Mouse (Mus musculus) hindbrain, embryonic 11.5 days (tissue): ENCODE measurements around the gene Sem1. TPM values are rescaled to one million over a fixed set of nuclear protein-coding genes. Genes with fewer than 3 reads are reported as not detected.

Experiments used
- ATAC-seq: fragments of 200-750 bp; cut with Nextera tagmentation; 2 replicates; pipeline ENCODE4 v1.8.0; 2017; ENCODE audit warnings: mild to moderate bottlenecking, moderate TSS enrichment, moderate library complexity; ENCODE audit not compliant: low FRiP score
- DNase-seq: peaks from one replicate; pipeline ENCODE4 v3.0.0-alpha.2; 2015; ENCODE audit warnings: low spot score
- H3K27ac ChIP-seq: fragments of 300-500 bp; sonication (generic); 2 replicates; pipeline ENCODE4 v1.5.1; 2014; ENCODE audit warnings: mild to moderate bottlenecking, low read depth, low read length
- H3K27me3 ChIP-seq: fragments of 300-500 bp; sonication (generic); 2 replicates; pipeline ENCODE4 v1.6.1; 2014; ENCODE audit warnings: mild to moderate bottlenecking, low read length, moderate library complexity, mixed read lengths; ENCODE audit not compliant: control insufficient read depth, insufficient read depth
- H3K36me3 ChIP-seq: fragments of 300-500 bp; sonication (generic); 2 replicates; pipeline ENCODE4 v1.6.1; 2014; ENCODE audit warnings: mild to moderate bottlenecking, low read length, moderate library complexity, mixed read lengths; ENCODE audit not compliant: control insufficient read depth, insufficient read depth
- H3K4me1 ChIP-seq: fragments of 300-500 bp; sonication (generic); replicated peaks from 2 replicates; pipeline ENCODE4 v1.6.1; 2014; ENCODE audit warnings: low read length, mixed read lengths; ENCODE audit not compliant: control insufficient read depth, insufficient read depth
- H3K4me2 ChIP-seq: fragments of 300-500 bp; sonication (generic); replicated peaks from 2 replicates; pipeline ENCODE4 v1.6.1; 2014; ENCODE audit warnings: mild to moderate bottlenecking, low read depth, low read length
- H3K4me3 ChIP-seq: fragments of 300-500 bp; sonication (generic); 2 replicates; pipeline ENCODE4 v1.5.1; 2014; ENCODE audit warnings: low read depth, low read length
- H3K9ac ChIP-seq: fragments of 300-500 bp; sonication (generic); 2 replicates; pipeline ENCODE4 v1.6.1; 2014; ENCODE audit warnings: low read depth, low read length
- H3K9me3 ChIP-seq: fragments of 300-500 bp; sonication (generic); 2 replicates; pipeline ENCODE4 v1.6.1; 2016; ENCODE audit warnings: low read length; ENCODE audit not compliant: control insufficient read depth
- WGBS: fragments of 180-500 bp; shearing (Covaris S2); extraction: QIAGEN DNeasy Blood & Tissue Kit; methylation state at CpG from one replicate; pipeline ENCODE4 v1.1.7; 2014; 5-methylcytosine and 5-hydroxymethylcytosine counted together
- polyA plus RNA-seq: library from polyadenylated mRNA; unstranded; fragments of >200 nt; fragmentation: Nextera tagmentation; extraction: Ambion mirVana; gene quantifications from 2 replicates; pipeline ENCODE4 v1.2.1, GENCODE M21; 2014

Sem1 gene
- polyA plus RNA-seq, 1 experiment from 2014 or later: 242 TPM

DNA sequence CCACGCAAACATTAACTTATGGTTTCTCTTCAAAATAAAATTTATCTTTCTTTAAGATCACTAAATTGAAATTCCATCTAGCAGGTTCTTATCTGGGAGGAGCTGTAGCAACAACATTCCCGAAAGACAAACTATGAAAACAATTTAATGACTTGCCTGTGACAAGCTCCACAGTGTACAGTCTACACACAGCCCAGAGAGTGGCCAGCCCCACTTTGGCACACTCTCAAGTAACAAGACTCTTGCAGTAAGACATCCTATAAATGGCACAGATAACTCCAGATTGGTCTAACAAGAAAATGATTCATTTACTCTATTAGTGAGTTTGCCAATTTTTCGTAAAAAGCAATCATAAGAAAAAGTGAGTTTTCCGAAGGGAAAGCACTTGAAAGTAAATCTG, 2.7 kb downstream of the Sem1 start:
- no peaks in the 10 kb centered on the region for H3K9me3 ChIP-seq
- H3K9ac ChIP-seq: no peak overlapping the region
- H3K36me3 ChIP-seq: peaks cover 3% of the 10 kb centered on the region; the same call in 1 of the 2 replicates
- no peaks in the 10 kb centered on the region for H3K4me1 ChIP-seq
- DNase-seq (no peak), ATAC-seq (no peak)
- H3K4me2 ChIP-seq: no peak overlapping the region
- H3K27me3 ChIP-seq: no peaks in the 10 kb centered on the region
- H3K4me3 ChIP-seq: no peak overlapping the region
- 90% methylated on average over 4 of the region's 4 CpGs for WGBS
- no peak overlapping the region for H3K27ac ChIP-seq

- no peaks in the 10 kb centered on the region for H3K9me3 ChIP-seq
- H3K4me2 ChIP-seq: no peak overlapping the region
- no peaks in the 10 kb centered on the region for H3K36me3 ChIP-seq
- no peaks in the 10 kb centered on the region for H3K4me1 ChIP-seq
- H3K27ac ChIP-seq: no peak overlapping the region
- 87% methylated on average over 3 of the region's 3 CpGs for WGBS
- no peak overlapping the region for H3K9ac ChIP-seq
- no peak for DNase-seq
- no peak overlapping the region for H3K4me3 ChIP-seq
- no peak for ATAC-seq
- no peaks in the 10 kb centered on the region for H3K27me3 ChIP-seq
Measured at GRCm38 (mm10) chr6:6568436-6568835, 10.0 kb downstream of the Sem1 start.

DNA sequence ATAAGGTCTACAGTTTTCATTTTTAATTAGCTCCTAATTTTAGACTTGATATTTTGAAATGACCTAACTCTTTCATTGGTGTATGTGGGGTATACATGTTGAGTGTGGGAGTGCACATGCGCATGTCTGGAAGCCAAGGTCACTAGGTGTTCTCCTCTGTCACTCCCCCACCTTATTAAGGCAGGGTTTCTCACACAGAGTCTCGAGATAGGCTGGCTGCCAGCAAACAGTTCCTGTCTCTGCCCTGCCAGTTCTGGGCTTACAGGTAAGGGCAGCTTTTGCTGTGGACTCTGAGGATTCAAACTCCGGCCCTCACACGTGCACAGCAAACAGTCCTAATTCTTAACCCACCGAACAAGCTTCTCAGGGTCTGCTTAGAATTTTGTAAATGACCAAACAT, 14.8 kb downstream of the Sem1 start:
- DNase-seq (no peak), ATAC-seq (no peak)
- Histone ChIP-seq H3K9ac (no peak overlapping the region), H3K27ac (no peak overlapping the region), H3K36me3 (no peaks in the 10 kb centered on the region), H3K4me3 (no peak overlapping the region), H3K9me3 (no peaks in the 10 kb centered on the region), H3K27me3 (no peaks in the 10 kb centered on the region), H3K4me1 (no peaks in the 10 kb centered on the region), H3K4me2 (no peak overlapping the region)
- 92% methylated on average over 5 of the region's 5 CpGs for WGBS

DNA sequence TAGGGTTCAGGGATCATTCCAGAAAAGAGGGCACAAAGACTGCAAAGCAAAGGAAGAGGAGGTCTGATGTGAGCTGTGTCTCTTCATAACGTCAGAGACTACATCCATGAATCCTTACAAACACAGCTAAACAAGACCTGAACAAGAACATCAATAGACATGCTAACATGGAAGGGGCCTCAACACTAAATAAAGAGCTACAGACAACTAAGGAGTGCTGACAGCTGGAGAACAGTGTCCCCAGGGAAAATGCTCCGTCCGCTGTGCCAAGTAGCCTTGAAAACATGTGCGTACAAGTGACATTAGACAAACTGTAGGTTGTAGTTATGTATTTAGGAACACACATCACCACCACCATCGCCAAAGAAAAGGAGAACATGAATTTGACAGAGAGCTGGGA, 15.7 kb downstream of the Sem1 start:
- Histone ChIP-seq H3K9ac (no peak overlapping the region), H3K36me3 (no peaks in the 10 kb centered on the region), H3K4me2 (no peak overlapping the region), H3K4me3 (no peak overlapping the region), H3K27me3 (no peaks in the 10 kb centered on the region), H3K9me3 (no peaks in the 10 kb centered on the region), H3K4me1 (no peaks in the 10 kb centered on the region), H3K27ac (no peak overlapping the region)
- DNase-seq (no peak), ATAC-seq (no peak)
- 83% methylated on average over 5 of the region's 5 CpGs for whole genome bisulfite sequencing

GRCm38 (mm10) chr6:6557647-6558046, 20.8 kb downstream of the Sem1 start:
- H3K27ac ChIP-seq: no peak overlapping the region
- ATAC-seq: no peak
- H3K4me1 ChIP-seq: no peaks in the 10 kb centered on the region
- WGBS: 94% methylated on average over 1 of the region's 1 CpGs
- no peak for DNase-seq
- no peaks in the 10 kb centered on the region for H3K36me3 ChIP-seq
- no peaks in the 10 kb centered on the region for H3K9me3 ChIP-seq
- no peak overlapping the region for H3K4me3 ChIP-seq
- H3K9ac ChIP-seq: no peak overlapping the region
- H3K27me3 ChIP-seq: no peaks in the 10 kb centered on the region
- H3K4me2 ChIP-seq: no peak overlapping the region

GRCm38 (mm10) chr6:6552006-6552405, 26.5 kb downstream of the Sem1 start:
- Histone ChIP-seq H3K9me3 (no peaks in the 10 kb centered on the region), H3K27ac (no peak overlapping the region), H3K9ac (no peak overlapping the region), H3K4me1 (no peaks in the 10 kb centered on the region), H3K36me3 (no peaks in the 10 kb centered on the region), H3K4me2 (no peak overlapping the region), H3K4me3 (no peak overlapping the region), H3K27me3 (no peaks in the 10 kb centered on the region)
- ATAC-seq (no peak), DNase-seq (no peak)
- WGBS: 75% methylated on average over 6 of the region's 6 CpGs

- no peak overlapping the region for H3K27ac ChIP-seq
- no peak overlapping the region for H3K4me3 ChIP-seq
- no peak for ATAC-seq
- H3K4me2 ChIP-seq: no peak overlapping the region
- no peaks in the 10 kb centered on the region for H3K27me3 ChIP-seq
- H3K9me3 ChIP-seq: no peaks in the 10 kb centered on the region
- H3K4me1 ChIP-seq: no peaks in the 10 kb centered on the region
- DNase-seq: no peak
- no peak overlapping the region for H3K9ac ChIP-seq
- no peaks in the 10 kb centered on the region for H3K36me3 ChIP-seq
- WGBS: 69% methylated on average over 5 of the region's 5 CpGs
Measured at GRCm38 (mm10) chr6:6547997-6548396, 30.5 kb downstream of the Sem1 start.

DNA sequence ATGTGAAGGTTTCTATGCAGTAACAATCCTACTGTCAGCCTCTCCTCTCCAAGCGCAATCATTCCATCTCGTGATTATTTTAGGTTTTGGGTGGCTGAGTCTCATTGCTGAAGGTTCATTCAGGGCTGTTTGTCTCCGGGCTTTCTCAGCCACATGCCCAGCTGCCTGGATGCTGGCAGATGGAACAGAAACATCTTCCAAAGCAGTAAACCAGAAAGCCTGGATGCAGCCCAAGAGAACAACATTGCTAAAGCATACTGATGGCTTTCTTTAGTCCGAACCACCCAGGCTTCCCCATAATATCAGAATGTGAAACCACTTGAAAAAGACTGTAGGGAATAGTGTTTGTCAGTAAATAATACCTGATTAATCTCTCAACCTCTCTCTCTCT, 34.2 kb downstream of the Sem1 start:
- H3K27ac ChIP-seq: no peak overlapping the region
- H3K4me2 ChIP-seq: no peak overlapping the region
- no peak overlapping the region for H3K4me3 ChIP-seq
- no peaks in the 10 kb centered on the region for H3K4me1 ChIP-seq
- no peak for ATAC-seq
- H3K9ac ChIP-seq: no peak overlapping the region
- H3K36me3 ChIP-seq: no peaks in the 10 kb centered on the region
- peaks cover 2% of the 10 kb centered on the region; the same call in 1 of the 2 replicates for H3K27me3 ChIP-seq
- DNase-seq: no peak
- no peaks in the 10 kb centered on the region for H3K9me3 ChIP-seq
- 90% methylated on average over 4 of the region's 4 CpGs for WGBS

- ATAC-seq (no peak), DNase-seq (no peak)
- Histone ChIP-seq H3K4me1 (no peaks in the 10 kb centered on the region), H3K36me3 (no peaks in the 10 kb centered on the region), H3K4me2 (no peak overlapping the region), H3K9me3 (no peaks in the 10 kb centered on the region), H3K9ac (no peak overlapping the region), H3K4me3 (no peak overlapping the region), H3K27me3 (peaks cover 2% of the 10 kb centered on the region; the same call in 1 of the 2 replicates), H3K27ac (no peak overlapping the region)
- 89% methylated on average over 9 of the region's 9 CpGs for WGBS
Measured at GRCm38 (mm10) chr6:6543606-6544254, 34.7 kb downstream of the Sem1 start.
